Mouse (Mus musculus) embryo, embryonic 9.5 days (tissue): ENCODE measurements around the gene Grwd1.

Source experiments
- DNase-seq: peaks from one replicate; pipeline ENCODE4 v3.0.0-alpha.2; 2017; ENCODE audit errors: extremely low spot score

Grwd1 gene

DNA sequence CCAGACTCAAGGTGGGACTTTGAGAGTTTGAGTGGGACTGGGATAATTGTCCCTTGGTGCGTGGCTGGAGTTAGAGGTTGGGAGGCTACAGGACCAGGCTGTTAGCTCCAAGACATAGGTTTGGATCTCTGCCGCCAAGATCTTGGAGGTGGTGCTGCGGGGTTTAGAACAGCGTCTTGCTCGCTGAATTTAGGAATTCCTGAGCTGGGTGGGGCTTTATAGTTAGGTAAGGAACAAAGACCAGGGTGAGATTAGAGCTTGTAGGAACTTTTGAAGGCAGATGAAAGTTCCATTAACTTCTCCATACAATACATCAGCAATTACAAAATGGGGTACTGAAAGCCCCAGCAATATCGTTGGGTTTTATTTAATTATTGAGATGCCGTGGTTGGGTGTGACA lies 30.7 kb downstream of the Grwd1 start:
- DNase-seq, result no peak

DNA sequence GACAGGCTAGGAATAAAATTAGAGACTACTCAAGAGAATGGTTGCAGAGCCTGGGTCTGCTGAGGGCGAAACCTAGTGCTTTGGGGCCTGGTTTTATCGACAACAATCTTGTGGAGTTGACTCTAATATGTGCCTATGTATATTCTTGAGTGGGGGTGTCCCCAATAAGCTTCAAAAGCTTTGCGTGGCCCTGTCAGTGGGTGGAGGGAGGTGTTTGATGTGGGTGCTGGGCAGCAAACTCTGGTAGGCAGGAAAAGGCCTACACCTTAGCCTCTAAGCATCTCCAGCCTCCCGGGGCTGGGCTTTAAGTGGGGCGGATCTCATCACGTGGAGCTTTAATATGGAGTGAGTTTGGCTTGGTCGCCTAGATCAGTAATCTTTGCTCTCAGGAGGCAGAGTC lies 31.8 kb downstream of the Grwd1 start:
- DNase-seq, result no peak

DNA sequence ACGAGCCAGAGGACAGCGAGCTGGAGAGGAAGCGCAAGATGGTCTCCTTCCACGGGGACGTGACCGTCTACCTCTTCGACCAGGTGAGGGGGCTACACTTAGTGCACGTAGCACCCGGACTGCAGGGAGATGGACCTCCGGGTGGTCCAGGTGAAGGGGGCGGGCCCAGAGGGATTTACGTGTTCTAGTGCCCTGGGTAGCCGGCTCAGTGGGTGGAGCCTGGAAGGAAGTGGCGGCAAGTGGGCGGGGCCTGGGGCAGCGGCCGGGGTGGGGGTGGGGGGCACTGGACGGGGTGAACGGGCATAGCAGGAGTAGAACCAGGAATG lies 32.3 kb downstream of the Grwd1 start:
- no peak for DNase-seq

DNA sequence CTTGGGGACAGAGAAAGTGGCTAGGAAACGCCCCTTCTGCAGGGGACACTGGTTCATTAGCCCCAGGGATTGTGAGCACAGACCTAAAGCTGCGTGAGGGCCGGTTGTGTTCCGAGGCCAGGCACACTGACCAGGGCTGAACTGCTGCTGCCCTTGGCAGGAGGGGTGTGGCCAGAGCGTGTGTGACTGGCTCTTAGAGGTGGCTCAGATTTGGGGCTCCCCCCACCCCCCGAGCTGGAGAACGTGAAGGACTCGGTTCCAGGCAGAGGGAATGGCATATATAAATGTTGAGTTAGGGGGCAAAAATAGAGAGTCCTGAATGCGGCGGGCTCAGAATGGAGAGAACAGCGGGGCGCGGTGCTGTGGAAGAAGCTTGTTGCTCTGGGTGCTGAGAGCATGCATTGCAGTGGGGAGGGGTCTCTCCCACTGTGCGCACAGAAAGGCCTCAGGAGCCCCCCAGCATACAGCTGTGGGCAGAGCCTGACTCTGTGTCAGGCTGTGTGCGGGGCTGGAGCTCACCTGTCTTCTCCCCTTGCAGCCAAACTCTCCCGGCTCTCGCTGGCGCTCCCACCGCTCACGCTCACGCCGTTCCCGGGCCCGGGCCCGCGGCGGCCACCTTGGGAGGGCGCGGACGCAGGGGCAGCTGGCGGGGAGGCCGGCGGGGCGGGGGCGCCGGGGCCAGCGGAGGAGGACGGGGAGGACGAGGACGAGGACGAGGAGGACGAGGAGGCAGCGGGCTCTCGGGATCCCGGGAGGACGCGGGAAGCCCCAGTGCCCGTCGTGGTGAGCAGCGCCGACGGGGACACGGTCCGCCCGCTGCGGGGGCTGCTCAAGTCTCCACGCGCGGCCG lies 32.9 kb downstream of the Grwd1 start:
- DNase-seq, result no peak

DNA sequence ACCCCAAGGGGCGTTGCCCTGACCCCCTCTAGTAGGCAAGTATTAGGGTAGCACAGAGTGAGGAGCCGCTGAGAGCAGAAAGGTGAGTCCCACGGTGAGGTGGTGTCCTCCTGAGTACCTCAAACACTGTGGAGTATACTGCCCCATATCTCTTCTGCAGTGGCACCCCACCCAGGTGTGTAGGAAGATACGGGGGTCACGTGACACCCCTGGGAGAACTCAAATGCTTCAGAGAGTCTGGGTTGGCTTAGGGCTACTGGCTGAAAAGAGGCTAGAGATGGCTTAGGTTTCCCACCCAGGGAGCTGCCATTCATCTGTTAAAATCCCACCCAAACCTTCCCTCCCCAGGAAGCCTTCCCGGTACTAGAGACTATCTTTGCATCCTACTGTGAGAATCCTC lies 33.8 kb downstream of the Grwd1 start:
- DNase-seq, result no peak

DNA sequence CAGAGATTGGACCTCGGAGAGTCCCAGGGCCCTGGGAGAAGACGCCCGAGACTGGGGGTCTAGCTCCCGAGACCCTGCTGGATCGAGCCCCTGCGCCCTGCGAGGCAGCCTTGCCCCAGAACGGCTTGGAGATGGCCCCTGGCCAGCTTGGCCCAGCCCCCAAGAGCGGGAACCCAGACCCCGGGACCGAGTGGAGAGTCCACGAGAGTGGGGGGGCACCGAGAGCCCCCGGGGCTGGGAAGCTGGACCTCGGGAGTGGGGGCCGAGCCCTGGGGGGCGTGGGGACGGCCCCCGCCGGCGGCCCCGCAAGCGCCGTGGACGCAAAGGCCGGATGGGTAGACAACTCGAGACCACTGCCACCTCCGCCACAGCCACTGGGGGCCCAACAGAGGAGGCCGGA lies 35.8 kb downstream of the Grwd1 start:
- DNase-seq, result no peak

DNA sequence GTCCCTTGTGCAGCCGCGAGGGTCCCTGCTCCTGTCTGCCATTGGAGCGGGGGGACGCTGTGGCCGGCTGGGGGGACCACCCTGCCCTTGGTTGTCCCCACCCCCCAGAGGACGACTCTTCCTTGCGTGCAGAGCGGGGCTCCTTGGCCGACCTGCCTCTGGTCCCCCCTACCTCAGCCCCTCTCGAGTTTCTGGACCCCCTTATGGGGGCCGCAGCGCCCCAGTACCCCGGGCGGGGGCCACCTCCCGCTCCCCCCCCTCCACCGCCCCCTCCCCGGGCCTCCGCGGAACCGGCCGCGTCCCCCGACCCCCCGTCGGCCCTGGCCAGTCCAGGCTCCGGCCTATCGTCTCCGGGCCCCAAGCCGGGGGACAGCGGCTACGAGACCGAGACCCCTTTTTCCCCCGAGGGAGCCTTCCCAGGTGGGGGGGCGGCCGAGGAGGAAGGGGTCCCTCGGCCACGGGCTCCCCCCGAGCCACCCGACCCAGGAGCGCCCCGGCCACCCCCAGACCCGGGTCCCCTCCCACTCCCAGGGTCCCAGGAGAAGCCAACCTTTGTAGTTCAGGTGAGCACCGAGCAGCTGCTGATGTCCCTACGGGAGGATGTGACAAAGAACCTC lies 36.7 kb downstream of the Grwd1 start:
- DNase-seq, result no peak

DNA sequence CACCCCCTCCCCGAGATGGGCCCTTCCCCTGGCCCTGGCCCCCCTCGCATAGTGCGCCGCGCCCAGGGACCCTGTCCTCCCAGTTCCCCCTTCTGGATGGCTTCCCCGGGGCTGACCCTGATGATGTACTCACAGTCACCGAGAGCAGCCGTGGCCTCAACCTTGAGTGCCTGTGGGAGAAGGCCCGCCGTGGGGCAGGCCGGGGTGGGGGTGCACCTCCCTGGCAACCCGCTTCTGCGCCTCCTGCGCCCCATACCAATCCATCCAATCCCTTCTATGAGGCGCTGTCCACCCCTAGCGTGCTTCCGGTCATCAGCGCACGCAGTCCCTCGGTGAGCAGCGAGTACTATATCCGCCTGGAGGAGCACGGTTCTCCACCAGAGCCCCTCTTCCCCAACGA lies 37.5 kb downstream of the Grwd1 start:
- no peak for DNase-seq

DNA sequence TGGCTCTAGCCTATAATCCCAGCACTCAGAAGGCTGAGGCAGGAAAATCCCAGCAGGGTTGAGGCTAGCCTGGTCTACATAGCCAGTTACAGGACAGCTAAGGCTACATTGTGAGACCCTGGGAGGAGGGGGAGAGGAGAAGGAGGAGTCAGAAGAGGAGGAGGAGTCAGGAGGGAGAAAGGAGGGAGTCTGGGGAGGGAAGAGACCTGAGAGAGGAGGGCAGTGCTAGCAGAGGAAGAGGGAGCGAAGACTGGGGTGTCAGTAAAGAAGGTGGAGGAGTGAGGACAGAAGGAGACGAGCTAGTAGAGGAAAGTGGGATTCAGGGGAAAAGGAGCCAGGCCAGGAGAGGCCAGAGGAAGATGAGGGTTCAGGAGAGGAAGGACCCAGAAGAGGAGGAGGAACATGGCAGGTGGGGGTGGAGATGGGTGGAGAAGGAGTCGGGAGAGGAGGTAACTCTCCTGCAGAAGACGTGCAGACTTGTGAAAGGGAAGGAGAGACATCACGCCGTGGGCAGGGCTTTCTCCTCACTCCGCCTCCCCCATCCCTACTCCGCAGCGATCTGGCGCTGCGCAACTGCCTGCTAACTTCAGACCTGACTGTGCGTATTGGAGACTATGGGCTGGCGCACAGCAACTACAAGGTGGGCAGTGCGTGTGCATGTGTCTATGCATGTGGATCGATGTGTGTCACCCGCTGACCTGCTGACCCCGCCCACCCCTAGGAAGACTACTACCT lies 38.8 kb downstream of the Grwd1 start:
- no peak for DNase-seq

DNA sequence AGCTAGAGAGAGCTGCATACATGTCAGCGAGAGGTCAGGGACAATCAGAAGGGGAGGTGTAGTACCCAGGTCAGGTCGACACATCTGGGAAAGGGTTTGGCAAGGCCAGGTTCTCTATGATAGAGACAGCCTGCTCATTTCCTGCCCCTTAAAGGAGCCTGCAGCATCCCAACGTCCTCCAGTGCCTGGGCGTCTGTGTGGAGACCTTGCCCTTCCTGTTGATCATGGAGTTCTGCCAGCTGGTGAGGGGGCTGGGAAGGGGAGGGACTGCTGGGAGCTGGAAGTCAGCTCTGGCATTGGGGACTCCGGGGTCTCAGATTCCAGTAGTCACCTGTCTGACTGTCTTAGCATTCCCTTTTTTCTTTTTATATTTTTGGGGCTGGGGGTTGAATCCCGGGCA lies 40.0 kb downstream of the Grwd1 start:
- no peak for DNase-seq

DNA sequence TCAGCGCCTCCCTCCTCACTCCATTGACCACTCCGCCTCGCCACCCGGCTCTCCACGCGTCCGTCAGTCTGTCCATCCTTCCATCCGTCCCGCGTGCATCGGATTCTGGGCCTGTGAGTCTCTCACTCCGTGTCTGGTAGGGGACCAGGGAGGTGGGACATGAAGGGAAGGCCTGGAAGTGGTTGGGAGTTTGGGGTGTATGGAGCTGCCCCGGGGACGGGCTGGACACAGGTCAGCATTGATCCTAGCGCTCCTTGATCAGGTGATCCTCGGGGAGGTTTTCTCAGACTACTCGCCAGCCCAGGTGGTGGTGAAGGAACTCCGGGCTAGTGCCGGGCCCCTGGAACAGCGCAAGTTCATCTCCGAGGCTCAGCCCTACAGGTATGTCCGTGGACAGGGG lies 43.1 kb downstream of the Grwd1 start:
- no peak for DNase-seq

DNA sequence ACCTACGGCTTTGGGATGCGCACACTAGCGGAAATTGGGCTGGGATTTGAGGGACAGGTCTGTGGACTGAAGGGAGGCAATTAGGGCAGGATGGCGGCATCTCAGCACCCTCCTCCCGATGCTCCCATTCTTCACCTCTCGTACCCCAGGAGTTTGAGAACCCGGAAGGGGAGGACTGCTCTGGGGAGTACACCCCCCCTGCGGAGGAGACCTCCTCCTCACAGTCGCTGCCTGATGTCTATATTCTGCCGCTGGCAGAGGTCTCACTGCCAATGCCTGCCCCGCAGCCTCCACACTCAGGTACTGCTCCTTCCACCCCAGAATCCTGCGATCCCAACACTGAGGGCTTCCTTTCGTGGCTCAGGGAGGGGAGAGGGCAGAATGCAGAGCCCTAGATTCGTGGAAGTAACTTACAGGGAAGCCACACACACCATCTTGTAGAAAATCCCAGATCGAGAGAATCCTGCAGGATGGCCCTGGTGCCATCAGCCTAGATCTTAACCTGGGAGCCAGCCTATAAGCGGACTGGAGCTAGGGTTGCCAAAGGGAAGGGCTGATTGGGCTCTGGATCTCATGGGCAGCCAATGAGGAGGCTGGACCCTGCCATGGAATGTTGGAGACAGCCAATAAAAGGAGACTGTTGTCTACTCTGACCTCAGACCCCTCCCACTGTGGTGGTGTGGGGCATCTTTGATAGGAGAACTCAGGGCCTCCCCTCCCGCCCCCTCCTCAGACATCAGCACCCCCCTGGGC lies 43.9 kb downstream of the Grwd1 start:
- peak; percentile 73 for DNase-seq

DNA sequence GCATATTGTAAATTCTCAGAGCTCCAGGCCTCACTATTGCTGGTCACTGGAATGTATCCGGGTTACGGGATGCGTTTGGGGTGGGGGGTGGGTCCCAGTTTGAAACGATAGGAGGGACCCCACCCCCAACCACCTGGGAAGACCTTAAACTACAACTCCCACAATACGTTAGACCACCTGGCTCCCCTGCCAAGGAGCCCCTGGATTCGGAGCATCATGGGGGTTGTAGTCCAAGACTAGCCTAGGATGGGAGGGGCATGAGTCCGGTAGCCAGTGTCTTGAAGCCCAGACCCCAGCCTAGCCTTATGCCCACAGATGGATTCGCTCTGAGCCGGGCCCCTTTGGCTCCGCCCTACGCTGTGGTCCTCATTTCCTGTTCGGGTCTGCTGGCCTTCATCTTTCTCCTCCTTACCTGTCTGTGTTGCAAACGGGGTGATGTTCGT lies 44.6 kb downstream of the Grwd1 start:
- DNase-seq, result peak; percentile 84

DNA sequence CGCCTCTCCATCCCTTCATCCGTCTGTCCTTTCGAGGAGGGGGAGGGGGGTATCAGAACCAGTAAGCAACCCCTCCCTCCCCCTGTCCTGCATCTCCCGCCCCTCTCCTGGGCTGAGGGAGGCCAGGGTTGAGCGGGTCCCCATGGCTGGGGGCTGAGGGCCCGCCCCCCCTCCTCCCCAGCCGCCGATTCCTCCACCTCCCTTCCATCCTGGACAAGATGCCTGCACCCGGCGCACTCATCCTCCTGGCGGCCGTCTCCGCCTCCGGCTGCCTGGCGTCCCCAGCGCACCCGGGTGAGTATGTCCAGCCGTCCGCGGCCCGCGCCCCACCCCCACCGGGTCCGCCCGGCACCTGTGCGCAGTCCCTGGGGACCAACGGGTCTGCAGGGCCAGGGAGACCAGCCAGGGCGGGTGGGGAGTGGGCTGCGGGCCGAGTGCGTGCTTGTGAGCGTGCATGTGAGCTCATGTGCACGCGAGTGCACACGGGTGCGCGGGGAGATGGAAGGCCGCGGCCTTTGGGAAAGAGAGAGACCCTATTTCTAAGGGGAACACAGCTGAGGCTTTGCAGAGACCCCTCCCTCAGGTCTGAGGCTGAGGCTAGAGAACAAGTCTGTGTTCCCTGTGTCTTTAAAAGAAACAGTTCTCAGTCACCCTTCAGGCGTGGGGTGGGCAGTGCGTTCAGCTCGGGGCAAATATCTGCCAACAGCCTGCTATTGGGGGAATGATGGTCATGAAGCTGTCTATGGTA lies 45.2 kb downstream of the Grwd1 start:
- no peak for DNase-seq

DNA sequence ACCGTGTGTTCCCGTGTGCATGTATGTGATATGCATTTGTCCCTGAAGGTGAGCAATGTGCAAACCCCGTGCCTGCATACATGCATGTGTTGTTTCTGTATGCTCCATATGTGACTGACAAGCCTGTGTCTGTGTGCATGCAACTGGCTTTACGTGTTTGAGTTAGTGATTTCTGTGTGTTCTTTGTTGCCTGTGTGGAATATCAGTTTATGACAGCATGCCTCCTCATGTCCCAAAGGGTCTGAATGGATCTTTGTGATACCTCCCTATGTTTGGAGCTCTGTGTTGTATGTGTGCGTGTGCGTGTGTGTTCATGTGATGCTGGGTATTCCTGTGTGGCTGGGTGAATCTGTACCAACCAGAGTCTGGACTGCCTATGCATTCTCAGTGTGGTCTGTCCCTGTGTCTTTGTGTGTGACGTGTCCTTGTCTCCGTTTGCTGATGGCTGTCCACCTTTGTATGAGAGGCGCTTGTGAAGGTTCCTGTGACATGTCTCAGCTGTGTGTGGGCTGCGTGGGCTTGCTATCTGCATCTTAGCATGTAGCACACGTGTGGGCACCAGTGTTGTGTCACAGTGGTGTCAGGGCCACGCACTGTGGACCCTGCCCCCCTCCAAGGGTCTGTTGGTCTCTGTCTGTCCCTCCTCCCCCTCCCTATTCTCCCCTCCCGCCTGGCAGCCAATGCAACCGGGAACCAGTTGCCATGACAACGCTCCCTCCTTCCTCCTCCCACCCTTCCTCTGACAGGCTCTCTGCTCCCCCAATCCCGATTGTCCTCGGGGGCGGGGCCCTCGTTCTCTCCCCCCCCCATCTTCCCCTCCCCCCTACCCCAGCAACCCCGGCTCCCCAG lies 46.0 kb downstream of the Grwd1 start, which contains the start of gene Sult2b1:
TSS of gene Sult2b1 (minus strand) at position 146 of the 849 bp plus-strand sequence.
- peak; percentile 91 for DNase-seq

DNA sequence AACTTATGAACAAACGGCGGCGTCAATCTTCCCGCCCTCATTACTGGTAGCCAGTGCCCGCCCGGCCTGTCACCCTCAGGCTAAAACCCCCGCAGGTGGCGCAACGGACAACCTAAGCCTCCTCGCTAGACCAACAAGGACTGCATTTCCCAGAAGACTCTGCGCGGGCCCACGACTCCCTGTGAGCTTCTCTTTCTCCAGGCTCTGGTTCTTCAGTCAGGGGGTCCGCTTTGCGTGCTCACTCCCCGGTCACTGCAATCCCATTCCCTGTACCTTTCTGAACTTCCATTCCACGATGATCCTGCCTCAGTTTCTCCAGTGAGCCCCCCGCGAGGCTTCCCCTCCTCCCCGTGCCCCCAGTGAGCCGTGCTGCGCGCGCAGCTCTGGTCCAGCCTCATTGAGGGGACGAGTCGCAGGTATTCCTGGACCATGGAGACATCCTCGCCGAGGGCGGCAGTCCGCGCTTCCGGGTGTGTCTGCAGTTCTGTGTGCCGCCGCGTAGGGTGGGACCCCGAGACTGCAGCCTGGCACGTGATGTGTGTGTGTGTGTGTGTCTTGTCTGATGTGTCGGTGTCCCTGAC lies 47.1 kb downstream of the Grwd1 start, which contains the start of gene Lmtk3:
TSS of gene Lmtk3 (plus strand) at position 228 of the 581 bp plus-strand sequence.
- peak; percentile 82 for DNase-seq

DNA sequence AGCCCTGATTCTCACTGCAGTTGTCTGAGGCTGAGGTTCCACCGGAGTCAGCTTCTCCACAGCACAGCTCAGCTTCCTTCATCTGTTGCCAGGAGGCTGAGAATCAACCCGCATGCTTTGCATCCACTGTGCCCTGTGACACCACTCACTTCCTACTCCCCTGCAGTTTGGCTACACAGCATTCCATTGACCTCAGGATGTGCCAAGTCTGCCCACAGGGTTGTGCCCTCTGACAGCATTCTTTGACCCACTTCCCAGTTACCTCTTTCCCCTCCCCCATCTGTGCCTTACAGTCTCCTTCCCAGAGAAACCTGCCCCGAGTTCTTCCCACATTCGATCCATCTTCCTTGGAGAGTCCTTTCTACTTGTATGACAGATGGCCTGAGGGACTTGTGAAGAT lies 48.5 kb downstream of the Grwd1 start:
- DNase-seq, result no peak

DNA sequence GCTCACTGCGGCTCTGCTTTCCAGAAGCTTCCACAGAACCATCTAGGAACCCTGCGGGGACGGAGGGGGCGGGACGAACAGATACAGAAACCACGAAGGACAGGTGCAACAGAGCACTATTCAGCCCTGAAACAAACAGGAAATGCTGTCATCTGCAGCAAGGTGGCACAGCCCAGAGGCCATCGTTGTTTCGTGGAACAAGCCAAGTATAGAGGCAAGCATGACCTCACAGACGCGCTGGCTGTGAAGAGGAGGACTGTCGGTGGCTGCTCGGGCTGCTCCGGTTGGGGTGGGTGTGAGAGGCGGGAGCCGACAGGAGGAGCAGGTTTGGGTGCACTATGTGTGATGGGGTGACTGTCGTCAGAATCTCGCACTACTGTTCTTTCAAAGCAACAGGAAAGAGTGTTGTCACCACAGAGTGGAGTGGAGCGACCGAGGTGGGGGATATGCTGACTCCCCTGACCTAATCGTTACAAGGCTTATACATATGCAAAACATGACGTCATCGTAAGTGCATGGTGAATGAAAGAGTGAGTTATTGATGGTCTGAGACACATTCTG lies 51.6 kb downstream of the Grwd1 start:
- no peak for DNase-seq

DNA sequence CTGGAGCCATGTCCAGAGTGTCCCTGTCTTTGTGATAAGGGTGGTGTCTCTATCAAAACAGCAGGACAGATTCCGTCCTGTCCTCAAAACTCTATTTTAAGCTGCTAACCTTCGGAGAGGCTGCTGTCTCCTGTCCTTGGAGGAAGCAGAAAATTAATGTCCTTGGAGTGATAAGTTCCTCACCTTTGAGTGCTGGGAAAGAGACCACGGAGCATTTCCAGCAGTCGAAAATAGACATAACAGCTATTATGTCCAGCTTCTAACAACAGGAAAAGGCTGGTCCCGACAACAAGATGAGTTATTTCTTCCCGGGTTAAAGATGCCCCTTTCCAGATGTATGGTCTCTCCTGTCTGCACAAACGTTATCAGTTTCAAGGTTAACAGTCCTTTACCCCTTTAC lies 55.5 kb downstream of the Grwd1 start:
- DNase-seq, result no peak
